Mouse (Mus musculus): ENCODE measurements around the gene Mex3a. TPM values are rescaled to one million over a fixed set of nuclear protein-coding genes. Genes with fewer than 3 reads are reported as not detected.

Gene Mex3a
- polyA plus RNA-seq (2016; fragmentation: Nextera tagmentation; extraction: Ambion mirVana), result 36.3 and 37.7 TPM in 2 replicates

DNA sequence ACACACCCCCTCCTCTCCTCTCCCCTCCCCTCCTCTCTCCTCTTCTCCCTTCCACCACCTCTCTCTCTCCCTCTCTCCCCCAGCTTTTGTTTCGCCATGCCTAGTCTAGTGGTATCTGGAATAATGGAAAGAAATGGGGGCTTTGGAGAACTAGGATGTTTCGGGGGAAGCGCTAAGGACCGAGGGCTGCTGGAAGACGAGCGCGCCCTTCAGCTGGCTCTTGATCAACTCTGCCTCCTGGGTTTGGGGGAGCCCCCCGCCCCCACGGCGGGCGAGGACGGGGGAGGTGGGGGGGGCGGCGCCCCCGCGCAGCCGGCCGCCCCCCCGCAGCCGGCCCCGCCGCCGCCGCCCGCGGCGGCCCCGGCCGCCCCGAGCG, at the start of gene Mex3a:
Mex3a (plus strand) TSS at position 97 of the 376 bp plus-strand sequence.
- 0% methylated on average over 14 of the region's 31 CpGs for WGBS
- ATAC-seq (ENCODE audit: insufficient number of reproducible peaks, insufficient read depth, low FRiP score, low TSS enrichment), result no peak
- Histone ChIP-seq H3K27ac (peak within 1 kb of the TSS; percentile 99), H3K36me3 (peaks cover 15% of the 10 kb centered on the region), H3K4me2 (replicated peaks) (peak within 1 kb of the TSS; percentile 96), H3K9ac (peak within 1 kb of the TSS; percentile 98), H3K4me1 (peaks cover 59% of the 10 kb centered on the region), H3K9me3 (no peaks in the 10 kb centered on the region), H3K4me3 (peak within 1 kb of the TSS; percentile 85), H3K27me3 (no peaks in the 10 kb centered on the region)

DNA sequence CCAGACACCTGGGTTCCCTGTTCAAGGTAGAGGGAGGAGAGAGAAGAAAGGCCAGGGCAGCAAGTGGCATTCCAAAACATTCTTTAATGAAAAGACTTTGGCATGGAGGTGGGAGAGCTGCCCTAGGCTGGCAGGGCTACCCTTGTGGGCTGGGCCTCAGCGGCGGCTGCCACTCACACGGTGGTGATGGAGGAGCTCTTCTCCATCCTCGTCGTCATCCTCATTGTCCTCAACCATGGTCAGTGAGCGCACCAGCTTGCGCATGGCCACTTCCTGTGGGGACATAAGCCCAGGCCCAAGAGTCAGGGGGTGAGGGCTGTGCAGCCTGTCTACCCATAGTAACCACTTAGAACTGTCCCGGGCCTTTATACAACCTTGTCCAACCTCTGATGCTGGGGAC, 49.1 kb upstream of the Mex3a start:
- 76% methylated on average over 8 of the region's 8 CpGs for WGBS

GRCm38 (mm10) chr3:88483621-88484020, 48.6 kb upstream of the Mex3a start:
- 10% methylated on average over 5 of the region's 5 CpGs for WGBS
- Histone ChIP-seq H3K36me3 (peaks cover 34% of the 10 kb centered on the region), H3K4me3 (no peak overlapping the region), H3K27ac (no peak overlapping the region), H3K27me3 (peaks cover 47% of the 10 kb centered on the region), H3K9ac (no peak overlapping the region), H3K9me3 (no peaks in the 10 kb centered on the region), H3K4me1 (peaks cover 13% of the 10 kb centered on the region), H3K4me2 (replicated peaks) (no peak overlapping the region)
- 0 out of 2 replicates have a peak, but pooled peaks have one; percentile 30 for ATAC-seq (ENCODE audit: insufficient number of reproducible peaks, insufficient read depth, low FRiP score, low TSS enrichment)

More for the DNA sequence above, 49.1 kb upstream of the Mex3a start:
- no peak overlapping the region for H3K4me3 ChIP-seq
- no peak overlapping the region for H3K27ac ChIP-seq
- no peak for ATAC-seq (ENCODE audit: insufficient number of reproducible peaks, insufficient read depth, low FRiP score, low TSS enrichment)
- no peak overlapping the region for H3K9ac ChIP-seq
- H3K36me3 ChIP-seq, result peaks cover 34% of the 10 kb centered on the region
- H3K4me1 ChIP-seq, result peaks cover 8% of the 10 kb centered on the region
- H3K9me3 ChIP-seq, result no peaks in the 10 kb centered on the region
- H3K27me3 ChIP-seq, result peaks cover 47% of the 10 kb centered on the region
- no peak overlapping the region for H3K4me2 ChIP-seq (replicated peaks)

DNA sequence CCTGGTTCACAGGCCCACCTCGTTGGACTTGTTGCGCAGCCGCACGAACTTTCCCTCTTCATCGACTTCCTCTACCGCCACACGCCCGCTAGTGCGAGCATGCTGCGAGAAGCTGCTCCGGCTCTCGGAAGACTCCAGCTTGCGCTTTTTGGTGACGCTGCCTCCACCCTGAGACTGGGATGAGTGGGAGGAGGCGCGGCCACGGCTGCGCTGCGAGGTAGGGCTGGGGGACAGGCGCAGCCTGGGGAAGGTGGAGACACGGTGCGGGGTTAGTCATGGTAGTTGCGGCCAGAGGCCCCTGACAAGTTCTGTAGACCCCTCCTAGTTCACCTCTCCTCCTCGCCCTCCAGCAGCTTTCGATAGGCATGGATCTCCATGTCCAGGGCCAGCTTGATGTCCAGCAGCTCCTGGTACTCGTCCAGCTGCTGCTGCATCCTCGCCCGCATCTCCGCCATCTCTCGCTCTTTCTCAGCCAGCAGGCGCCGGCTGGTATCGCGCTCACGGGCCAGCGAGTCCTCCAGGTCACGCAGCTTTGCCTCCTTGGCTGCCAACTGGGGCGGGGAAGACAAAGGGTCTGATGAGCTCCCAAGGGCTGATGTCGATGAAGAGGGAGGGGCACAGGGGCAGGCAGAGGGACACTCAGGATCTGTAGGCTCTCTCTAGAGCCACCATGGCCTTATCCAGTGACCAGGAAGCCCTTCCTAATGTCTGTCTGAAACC, 47.4 kb upstream of the Mex3a start:
- Histone ChIP-seq H3K27ac (no peak overlapping the region), H3K9me3 (no peaks in the 10 kb centered on the region), H3K4me1 (peaks cover 24% of the 10 kb centered on the region), H3K36me3 (peaks cover 34% of the 10 kb centered on the region), H3K27me3 (peaks cover 47% of the 10 kb centered on the region), H3K4me2 (replicated peaks) (peak overlapping the region; percentile 43), H3K4me3 (peak overlapping the region; percentile 22), H3K9ac (peak overlapping the region; percentile 22; the same call in 1 of the 2 replicates)
- WGBS, result 12% methylated on average over 39 of the region's 39 CpGs
- no peak for ATAC-seq (ENCODE audit: insufficient number of reproducible peaks, insufficient read depth, low FRiP score, low TSS enrichment)

- H3K9me3 ChIP-seq, result no peaks in the 10 kb centered on the region
- H3K27me3 ChIP-seq, result peaks cover 47% of the 10 kb centered on the region
- WGBS, result 67% methylated on average over 5 of the region's 5 CpGs
- peaks cover 35% of the 10 kb centered on the region for H3K4me1 ChIP-seq
- no peak overlapping the region for H3K4me3 ChIP-seq
- H3K4me2 ChIP-seq (replicated peaks), result no peak overlapping the region
- peaks cover 34% of the 10 kb centered on the region for H3K36me3 ChIP-seq
- no peak overlapping the region for H3K9ac ChIP-seq
- H3K27ac ChIP-seq, result no peak overlapping the region
- ATAC-seq (ENCODE audit: insufficient number of reproducible peaks, insufficient read depth, low FRiP score, low TSS enrichment), result no peak
Observed at GRCm38 (mm10) chr3:88486043-88486442, 46.2 kb upstream of the Mex3a start.

GRCm38 (mm10) chr3:88486887-88487286, 45.3 kb upstream of the Mex3a start:
- Histone ChIP-seq H3K4me1 (peaks cover 37% of the 10 kb centered on the region), H3K9me3 (no peaks in the 10 kb centered on the region), H3K4me3 (no peak overlapping the region), H3K27ac (no peak overlapping the region), H3K9ac (no peak overlapping the region), H3K36me3 (peaks cover 34% of the 10 kb centered on the region), H3K27me3 (peaks cover 47% of the 10 kb centered on the region), H3K4me2 (replicated peaks) (no peak overlapping the region)
- 78% methylated on average over 4 of the region's 4 CpGs for WGBS
- no peak for ATAC-seq (ENCODE audit: insufficient number of reproducible peaks, insufficient read depth, low FRiP score, low TSS enrichment)

- no peak for ATAC-seq (ENCODE audit: insufficient number of reproducible peaks, insufficient read depth, low FRiP score, low TSS enrichment)
- peaks cover 29% of the 10 kb centered on the region for H3K36me3 ChIP-seq
- H3K9ac ChIP-seq, result no peak overlapping the region
- H3K4me1 ChIP-seq, result peaks cover 39% of the 10 kb centered on the region
- H3K27ac ChIP-seq, result no peak overlapping the region
- WGBS, result 67% methylated on average over 1 of the region's 1 CpGs
- H3K4me2 ChIP-seq (replicated peaks), result no peak overlapping the region
- no peak overlapping the region for H3K4me3 ChIP-seq
- peaks cover 43% of the 10 kb centered on the region for H3K27me3 ChIP-seq
- no peaks in the 10 kb centered on the region for H3K9me3 ChIP-seq
Observed at GRCm38 (mm10) chr3:88487396-88487795, 44.8 kb upstream of the Mex3a start.

DNA sequence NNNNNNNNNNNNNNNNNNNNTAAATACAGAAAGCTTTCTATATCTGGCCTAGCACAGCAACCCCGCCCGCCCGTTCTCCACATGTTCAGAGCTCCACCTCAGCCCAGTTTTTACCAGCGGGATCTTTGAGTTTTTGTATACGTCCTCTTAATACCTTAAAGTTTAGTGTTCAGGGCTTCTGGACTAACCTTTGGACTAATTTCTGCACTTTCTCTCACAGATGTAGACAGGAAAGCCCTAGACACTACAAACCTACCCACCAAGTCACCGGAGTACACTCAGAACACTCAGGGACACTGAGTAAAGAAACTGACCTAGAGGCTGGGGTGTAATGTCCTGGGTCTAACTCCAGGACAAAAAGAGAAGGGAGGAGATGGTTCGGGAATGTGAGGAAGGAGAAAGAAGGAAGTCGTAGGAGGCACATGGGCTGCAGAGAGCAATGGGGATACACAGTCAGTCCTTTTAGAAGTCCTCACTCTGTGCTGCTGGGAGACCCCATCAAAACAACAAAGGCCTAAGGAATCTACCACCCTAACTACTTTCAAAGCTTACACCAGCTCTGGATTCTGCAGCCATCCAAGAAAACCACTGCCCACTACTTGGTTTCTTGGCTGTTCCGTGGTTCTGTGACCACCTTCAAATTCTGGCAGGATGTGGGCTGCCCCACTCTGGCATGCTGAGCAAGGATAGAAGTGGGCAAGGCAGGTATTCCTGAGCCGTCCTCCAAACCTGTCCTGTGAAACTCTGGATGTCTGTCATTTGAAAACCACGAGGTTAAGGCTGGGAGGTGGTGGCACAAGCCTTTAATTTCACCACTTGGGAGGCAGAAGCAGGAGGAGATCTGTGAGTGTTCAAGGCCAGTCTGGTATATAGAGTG, 38.3 kb upstream of the Mex3a start:
- Histone ChIP-seq H3K9me3 (no peaks in the 10 kb centered on the region), H3K36me3 (no peaks in the 10 kb centered on the region), H3K4me3 (0 out of 2 replicates have a peak overlapping the region, but pooled peaks have one; percentile 36), H3K27ac (peak overlapping the region; percentile 50; the same call in 1 of the 2 replicates), H3K4me2 (replicated peaks) (no peak overlapping the region; the same call in 1 of the 2 replicates), H3K27me3 (no peaks in the 10 kb centered on the region), H3K4me1 (peaks cover 45% of the 10 kb centered on the region), H3K9ac (no peak overlapping the region)
- ATAC-seq (ENCODE audit: insufficient number of reproducible peaks, insufficient read depth, low FRiP score, low TSS enrichment), result no peak
- 78% methylated on average over 11 of the region's 11 CpGs for WGBS

- 74% methylated on average over 9 of the region's 9 CpGs for WGBS
Observed at GRCm38 (mm10) chr3:88494836-88495628, 37.2 kb upstream of the Mex3a start.

GRCm38 (mm10) chr3:88495741-88496415, 36.3 kb upstream of the Mex3a start:
- Histone ChIP-seq H3K4me1 (peaks cover 30% of the 10 kb centered on the region), H3K4me2 (replicated peaks) (no peak overlapping the region), H3K27ac (no peak overlapping the region), H3K36me3 (no peaks in the 10 kb centered on the region), H3K27me3 (no peaks in the 10 kb centered on the region), H3K4me3 (no peak overlapping the region), H3K9me3 (no peaks in the 10 kb centered on the region), H3K9ac (no peak overlapping the region)
- no peak for ATAC-seq (ENCODE audit: insufficient number of reproducible peaks, insufficient read depth, low FRiP score, low TSS enrichment)
- 86% methylated on average over 10 of the region's 10 CpGs for WGBS

More at GRCm38 (mm10) chr3:88494836-88495628, 37.2 kb upstream of the Mex3a start:
- no peak for ATAC-seq (ENCODE audit: insufficient number of reproducible peaks, insufficient read depth, low FRiP score, low TSS enrichment)
- no peaks in the 10 kb centered on the region for H3K27me3 ChIP-seq
- H3K4me3 ChIP-seq, result no peak overlapping the region
- H3K36me3 ChIP-seq, result no peaks in the 10 kb centered on the region
- peaks cover 35% of the 10 kb centered on the region for H3K4me1 ChIP-seq
- H3K9me3 ChIP-seq, result no peaks in the 10 kb centered on the region
- peak overlapping the region; percentile 24 for H3K27ac ChIP-seq
- H3K4me2 ChIP-seq (replicated peaks), result no peak overlapping the region
- no peak overlapping the region for H3K9ac ChIP-seq

- H3K9ac ChIP-seq, result no peak overlapping the region
- no peak overlapping the region for H3K4me2 ChIP-seq (replicated peaks)
- no peak overlapping the region for H3K4me3 ChIP-seq
- H3K4me1 ChIP-seq, result peaks cover 36% of the 10 kb centered on the region
- 69% methylated on average over 4 of the region's 4 CpGs for WGBS
- H3K36me3 ChIP-seq, result no peaks in the 10 kb centered on the region
- no peak for ATAC-seq (ENCODE audit: insufficient number of reproducible peaks, insufficient read depth, low FRiP score, low TSS enrichment)
- H3K27me3 ChIP-seq, result no peaks in the 10 kb centered on the region
- no peak overlapping the region for H3K27ac ChIP-seq
- no peaks in the 10 kb centered on the region for H3K9me3 ChIP-seq
Observed at GRCm38 (mm10) chr3:88499580-88499979, 32.6 kb upstream of the Mex3a start.
